Mouse (Mus musculus): Measurements from ENCODE around the gene Gpatch8. TPM values are rescaled to one million over a fixed set of nuclear protein-coding genes. Genes with fewer than 3 reads are reported as not detected.
A peak's percentile ranks its signal among the peaks of the same experiment; 100 is the strongest.

The Gpatch8 gene
- polyA plus RNA-seq, 1 experiment: 9.0 TPM

- 35% methylated on average over 1 of the region's 1 CpGs for WGBS
- DNase-seq (ENCODE audit: low read depth, low spot score): peak; percentile 62
These were observed 41.3 kb downstream of the Gpatch8 start for GRCm38 (mm10) chr11:102514793-102515424.

- no peak for DNase-seq (ENCODE audit: low read depth, low spot score)
- 68% methylated on average over 6 of the region's 6 CpGs for WGBS
These were observed 46.0 kb downstream of the Gpatch8 start for GRCm38 (mm10) chr11:102510226-102510625.

- DNase-seq (ENCODE audit: low read depth, low spot score): no peak
- 59% methylated on average over 2 of the region's 2 CpGs for WGBS
These were observed 59.5 kb downstream of the Gpatch8 start for GRCm38 (mm10) chr11:102496732-102497131.

GRCm38 (mm10) chr11:102496206-102496605, 60.0 kb downstream of the Gpatch8 start:
- no peak for DNase-seq (ENCODE audit: low read depth, low spot score)

GRCm38 (mm10) chr11:102495742-102496141, 60.5 kb downstream of the Gpatch8 start:
- 92% methylated on average over 5 of the region's 5 CpGs for whole genome bisulfite sequencing
- no peak for DNase-seq (ENCODE audit: low read depth, low spot score)

More at GRCm38 (mm10) chr11:102496206-102496605, 60.0 kb downstream of the Gpatch8 start:
- WGBS: 82% methylated on average over 2 of the region's 2 CpGs

- DNase-seq (ENCODE audit: low read depth, low spot score): no peak
- WGBS: 96% methylated on average over 6 of the region's 6 CpGs
These were observed 61.1 kb downstream of the Gpatch8 start for GRCm38 (mm10) chr11:102495114-102495513.

- no peak for DNase-seq (ENCODE audit: low read depth, low spot score)
- WGBS: 84% methylated on average over 7 of the region's 7 CpGs
These were observed 62.0 kb downstream of the Gpatch8 start for GRCm38 (mm10) chr11:102494063-102494650.

- no peak for DNase-seq (ENCODE audit: low read depth, low spot score)
- WGBS: 94% methylated on average over 2 of the region's 2 CpGs
These were observed 63.0 kb downstream of the Gpatch8 start for GRCm38 (mm10) chr11:102493241-102493640.

- no peak for DNase-seq (ENCODE audit: low read depth, low spot score)
- 66% methylated on average over 2 of the region's 2 CpGs for WGBS
These were observed 68.3 kb downstream of the Gpatch8 start for GRCm38 (mm10) chr11:102487901-102488300.

- DNase-seq (ENCODE audit: low read depth, low spot score): no peak
- 62% methylated on average over 11 of the region's 11 CpGs for WGBS
These were observed 69.3 kb downstream of the Gpatch8 start for GRCm38 (mm10) chr11:102486733-102487386.

GRCm38 (mm10) chr11:102481779-102482178, 74.4 kb downstream of the Gpatch8 start:
- 89% methylated on average over 10 of the region's 10 CpGs for WGBS
- no peak for DNase-seq (ENCODE audit: low read depth, low spot score)

- 97% methylated on average over 4 of the region's 4 CpGs for WGBS
These were observed 75.3 kb downstream of the Gpatch8 start for GRCm38 (mm10) chr11:102480897-102481296.

GRCm38 (mm10) chr11:102480111-102480510, 76.1 kb downstream of the Gpatch8 start:
- DNase-seq (ENCODE audit: low read depth, low spot score): no peak
- WGBS: 98% methylated on average over 15 of the region's 15 CpGs

More at GRCm38 (mm10) chr11:102480897-102481296, 75.3 kb downstream of the Gpatch8 start:
- DNase-seq (ENCODE audit: low read depth, low spot score): no peak

GRCm38 (mm10) chr11:102479581-102479980, 76.6 kb downstream of the Gpatch8 start:
- DNase-seq (ENCODE audit: low read depth, low spot score): no peak
- WGBS: 95% methylated on average over 23 of the region's 23 CpGs

GRCm38 (mm10) chr11:102478671-102479070, 77.5 kb downstream of the Gpatch8 start:
- DNase-seq (ENCODE audit: low read depth, low spot score): no peak
- WGBS: 93% methylated on average over 3 of the region's 3 CpGs

- WGBS: 94% methylated on average over 3 of the region's 3 CpGs
These were observed 81.2 kb downstream of the Gpatch8 start for GRCm38 (mm10) chr11:102475027-102475426.

GRCm38 (mm10) chr11:102469648-102470357, 86.4 kb downstream of the Gpatch8 start, which contains the start of gene Itga2b:
Gene Itga2b, minus strand, starts transcription at chr11:102470122.
- 67% methylated on average over 11 of the region's 11 CpGs for WGBS
- DNase-seq (ENCODE audit: low read depth, low spot score): no peak

More at GRCm38 (mm10) chr11:102475027-102475426, 81.2 kb downstream of the Gpatch8 start:
- DNase-seq (ENCODE audit: low read depth, low spot score): no peak

GRCm38 (mm10) chr11:102467041-102467631, 89.1 kb downstream of the Gpatch8 start:
- under 1% methylated on average over 37 of the region's 37 CpGs for WGBS
- peak; percentile 63 for DNase-seq (ENCODE audit: low read depth, low spot score)

GRCm38 (mm10) chr11:102465713-102466436, 90.3 kb downstream of the Gpatch8 start:
- WGBS: 12% methylated on average over 26 of the region's 26 CpGs
- DNase-seq (ENCODE audit: low read depth, low spot score): peak; percentile 38
